Mouse (Mus musculus): Measurements from ENCODE around the gene Sun1.

The Sun1 gene

DNA sequence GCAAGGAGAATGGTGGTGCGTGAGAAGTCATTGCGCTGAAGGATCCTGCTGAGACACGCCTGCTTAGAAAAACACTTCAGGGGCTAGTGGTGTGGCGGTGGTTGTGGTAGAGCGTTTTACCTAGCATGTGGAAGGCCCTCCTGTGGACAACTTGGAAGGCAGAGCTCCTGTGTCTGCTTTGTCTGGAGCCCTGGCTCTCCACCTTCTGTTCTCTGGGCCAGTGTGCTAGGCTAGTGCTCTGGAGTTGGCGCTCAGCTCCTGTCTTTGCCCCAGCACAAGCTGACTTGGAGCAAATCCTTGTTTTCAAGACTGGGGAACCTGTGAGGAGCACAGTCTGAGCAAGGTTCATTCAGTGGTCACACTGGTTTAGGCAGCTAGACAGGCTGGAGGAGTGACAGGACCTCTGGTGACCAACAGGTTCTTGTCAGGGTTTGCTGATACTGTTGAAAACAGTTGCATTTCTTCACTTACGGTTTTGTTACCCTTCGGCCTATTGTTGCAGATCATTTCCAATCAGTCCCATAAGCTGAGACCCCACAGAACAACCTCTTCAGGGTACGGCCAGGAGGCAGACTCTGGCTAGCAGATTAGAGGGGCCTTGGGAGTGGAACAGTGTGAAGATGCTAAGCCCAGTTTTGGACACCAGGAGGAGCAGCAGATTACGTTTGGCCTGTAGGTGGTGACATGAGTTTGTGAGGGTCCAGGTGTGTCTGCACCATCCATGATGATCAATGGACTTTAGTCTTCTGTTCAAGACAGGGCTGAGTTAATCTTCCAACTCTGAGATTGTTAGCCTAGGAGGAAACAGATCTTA is 8.6 kb downstream of the Sun1 start:
- DNase-seq, result peak; percentile 54

DNA sequence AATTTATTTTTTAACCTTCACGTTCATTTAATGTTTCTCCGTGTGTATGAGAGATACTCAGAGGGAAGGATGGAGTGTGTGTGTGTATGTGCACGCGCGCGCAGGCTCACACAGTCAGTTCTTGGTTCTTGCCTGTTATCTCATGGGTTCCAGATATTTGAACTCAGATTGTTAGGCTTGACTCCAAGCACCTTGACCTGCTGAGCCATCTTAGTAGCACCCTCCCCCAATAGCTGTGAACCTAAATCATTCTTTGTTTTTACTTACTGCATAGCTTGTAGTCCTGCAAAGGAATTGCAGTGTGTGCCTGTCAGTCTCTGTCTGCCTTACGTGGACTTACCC is 9.2 kb downstream of the Sun1 start:
- DNase-seq, result no peak

- no peak for DNase-seq
Observed at GRCm38 (mm10) chr5:139211737-139212385, 11.4 kb downstream of the Sun1 start.

- DNase-seq, result no peak
Observed at GRCm38 (mm10) chr5:139214298-139214697, 13.9 kb downstream of the Sun1 start.

GRCm38 (mm10) chr5:139215184-139215583 is 14.7 kb downstream of the Sun1 start:
- DNase-seq, result no peak

- DNase-seq, result no peak
Observed at GRCm38 (mm10) chr5:139216121-139216520, 15.7 kb downstream of the Sun1 start.

DNA sequence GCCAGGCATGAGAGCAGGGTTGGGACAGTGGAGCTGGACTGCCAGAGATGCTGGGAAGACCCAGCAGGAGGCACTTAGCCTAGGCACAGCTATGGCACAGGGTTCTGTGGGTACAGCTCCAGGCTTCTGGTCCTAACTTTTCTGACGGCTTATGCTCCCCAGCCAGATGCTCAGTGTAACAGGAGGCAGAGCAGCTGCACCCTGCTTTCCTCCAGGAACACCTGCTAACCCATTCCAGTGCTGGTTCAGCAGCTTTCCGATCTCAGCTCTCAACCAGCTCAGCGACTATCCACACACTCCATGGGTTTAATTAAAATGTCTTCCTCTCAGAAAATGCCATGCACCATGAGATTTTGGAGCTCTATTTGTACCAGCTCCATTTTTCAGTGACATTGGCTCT is 16.3 kb downstream of the Sun1 start:
- no peak for DNase-seq

DNA sequence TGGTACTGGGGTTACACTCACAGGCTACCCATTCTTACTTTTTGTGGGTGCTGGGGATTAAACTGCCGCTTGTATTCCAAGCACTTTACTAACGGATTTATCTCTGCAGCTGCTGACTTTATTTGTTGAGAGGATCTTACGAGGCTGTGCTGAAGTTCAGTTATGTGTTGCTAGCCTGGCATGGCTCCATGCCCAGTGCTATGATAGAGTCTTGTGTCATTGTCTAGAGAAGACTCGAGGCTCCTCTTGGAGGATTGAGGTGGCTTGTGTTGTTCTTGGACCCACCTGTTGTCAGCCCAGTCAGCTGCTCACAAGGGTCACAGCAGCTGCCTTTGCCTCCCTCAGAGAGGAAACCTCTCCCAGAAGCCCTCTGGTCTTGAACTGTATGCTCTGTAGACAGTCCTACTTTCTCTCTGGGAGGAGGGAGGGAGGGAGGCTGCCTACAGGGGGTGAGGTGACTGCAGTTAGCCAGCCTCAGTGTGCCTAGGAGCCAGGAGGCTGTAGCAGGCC is 19.6 kb downstream of the Sun1 start:
- no peak for DNase-seq

DNA sequence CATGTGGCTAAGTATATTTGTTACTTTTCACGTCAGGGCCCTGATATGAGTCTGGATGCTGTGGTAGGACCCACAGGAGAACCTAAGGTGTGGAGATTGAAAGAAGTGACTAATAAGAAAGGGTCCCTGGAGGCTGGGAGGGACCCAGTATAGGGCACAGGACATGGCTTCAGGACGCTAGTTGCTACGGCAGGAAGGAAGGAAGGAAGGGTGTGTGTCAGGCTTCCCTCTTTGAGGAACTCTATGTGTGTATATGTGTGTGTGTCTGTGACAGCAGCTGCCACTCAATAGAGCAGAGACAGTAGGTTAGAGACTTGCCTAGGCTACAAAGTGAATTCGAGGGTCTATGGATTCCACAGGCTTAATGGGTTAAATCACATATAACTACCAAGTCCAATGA is 20.2 kb downstream of the Sun1 start:
- no peak for DNase-seq

GRCm38 (mm10) chr5:139223331-139223730 is 22.9 kb downstream of the Sun1 start:
- DNase-seq, result no peak

DNA sequence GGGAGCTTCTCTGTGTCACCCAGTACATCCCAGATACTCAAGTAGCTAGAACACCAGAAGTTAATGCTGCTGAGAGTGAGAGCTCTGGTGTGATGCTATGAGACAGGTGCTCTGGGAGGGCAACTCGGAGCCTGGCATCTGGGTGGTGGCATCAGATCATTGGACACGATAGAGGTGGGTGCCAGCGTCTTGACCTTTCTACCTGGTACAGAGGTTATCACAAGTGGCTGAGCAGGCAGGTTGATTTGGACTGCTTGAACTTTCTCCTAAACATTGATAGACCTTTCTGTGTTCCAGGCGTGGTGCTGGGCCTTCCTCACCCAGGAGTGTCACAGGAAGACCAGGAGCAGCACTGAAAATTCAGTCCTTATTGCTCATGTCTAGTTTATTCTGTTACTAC is 26.8 kb downstream of the Sun1 start:
- no peak for DNase-seq

- no peak for DNase-seq
Observed at GRCm38 (mm10) chr5:139227645-139228044, 27.2 kb downstream of the Sun1 start.

DNA sequence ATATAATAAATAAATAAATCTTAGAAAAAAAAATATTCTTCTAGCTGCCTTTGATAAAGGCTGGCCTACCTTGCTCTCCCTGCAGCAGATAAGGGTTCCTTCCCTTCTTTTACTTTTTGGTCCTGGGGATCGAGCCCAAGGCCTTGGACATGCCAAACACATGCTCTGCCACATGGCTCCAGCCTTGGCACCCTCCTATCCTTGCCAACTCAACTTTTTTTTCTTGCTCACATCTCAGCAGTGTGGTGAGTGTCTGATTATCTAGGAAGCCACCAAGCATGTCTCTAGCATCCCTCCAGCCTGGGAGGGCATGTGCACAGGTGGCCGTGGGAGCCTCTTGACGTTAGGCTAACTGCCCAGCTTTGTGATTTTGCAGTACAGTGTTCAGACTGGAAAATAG is 27.9 kb downstream of the Sun1 start:
- DNase-seq, result no peak

- no peak for DNase-seq
Observed at GRCm38 (mm10) chr5:139229716-139230115, 29.3 kb downstream of the Sun1 start.

DNA sequence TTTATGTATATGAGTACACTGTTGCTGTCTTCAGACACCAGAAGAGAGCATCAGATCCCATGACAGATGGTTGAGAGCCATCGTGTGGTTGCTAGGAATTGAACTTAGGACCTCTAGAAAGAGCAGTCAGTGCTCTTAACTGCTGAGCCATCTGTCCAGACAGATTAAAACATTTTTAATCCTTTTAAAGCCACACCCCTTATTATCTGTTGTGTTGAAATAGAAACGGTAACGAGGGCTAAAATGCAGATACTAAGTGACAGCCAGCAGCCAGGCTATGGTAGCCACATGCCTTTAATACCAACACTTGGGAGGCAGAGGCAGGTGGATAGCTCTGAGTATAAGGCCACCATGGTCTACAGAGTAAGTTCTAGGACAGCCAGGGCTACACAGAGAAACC is 31.6 kb downstream of the Sun1 start:
- DNase-seq, result no peak

DNA sequence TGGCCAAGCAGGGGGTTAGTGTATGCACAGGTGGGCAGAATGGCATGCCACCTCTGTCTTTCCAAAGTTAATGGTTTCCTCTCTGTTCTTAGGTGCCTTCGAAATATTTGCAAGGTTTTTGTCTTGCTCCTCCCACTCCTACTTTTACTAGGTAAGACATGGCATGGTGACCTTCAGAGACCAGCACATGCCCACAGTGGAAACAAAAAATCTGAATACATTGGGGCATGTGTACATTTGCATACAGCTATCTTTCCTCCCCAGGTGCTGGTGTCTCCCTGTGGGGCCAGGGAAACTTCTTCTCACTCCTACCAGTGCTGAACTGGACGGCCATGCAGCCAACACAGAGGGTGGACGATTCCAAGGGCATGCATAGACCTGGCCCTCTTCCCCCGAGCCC is 34.0 kb downstream of the Sun1 start:
- DNase-seq, result no peak

DNA sequence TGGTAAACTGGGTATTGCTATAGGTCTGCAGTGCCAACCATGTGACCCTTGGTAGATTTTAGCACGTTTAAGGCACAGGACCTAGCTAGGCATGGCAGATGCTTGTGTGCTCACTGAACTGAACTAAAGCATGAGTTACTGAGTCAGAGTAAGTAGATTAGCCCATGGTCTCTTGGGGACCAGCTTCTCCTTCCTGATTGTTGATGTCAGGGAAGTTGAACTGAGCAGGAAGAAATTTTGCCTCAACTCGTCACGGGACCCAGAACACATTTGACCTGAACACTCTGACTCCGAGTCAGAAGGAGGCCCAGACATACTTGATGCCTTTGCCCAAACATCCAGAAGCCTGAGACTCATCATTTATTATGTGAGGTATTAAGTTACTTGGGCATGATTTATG is 37.0 kb downstream of the Sun1 start:
- DNase-seq, result no peak

DNA sequence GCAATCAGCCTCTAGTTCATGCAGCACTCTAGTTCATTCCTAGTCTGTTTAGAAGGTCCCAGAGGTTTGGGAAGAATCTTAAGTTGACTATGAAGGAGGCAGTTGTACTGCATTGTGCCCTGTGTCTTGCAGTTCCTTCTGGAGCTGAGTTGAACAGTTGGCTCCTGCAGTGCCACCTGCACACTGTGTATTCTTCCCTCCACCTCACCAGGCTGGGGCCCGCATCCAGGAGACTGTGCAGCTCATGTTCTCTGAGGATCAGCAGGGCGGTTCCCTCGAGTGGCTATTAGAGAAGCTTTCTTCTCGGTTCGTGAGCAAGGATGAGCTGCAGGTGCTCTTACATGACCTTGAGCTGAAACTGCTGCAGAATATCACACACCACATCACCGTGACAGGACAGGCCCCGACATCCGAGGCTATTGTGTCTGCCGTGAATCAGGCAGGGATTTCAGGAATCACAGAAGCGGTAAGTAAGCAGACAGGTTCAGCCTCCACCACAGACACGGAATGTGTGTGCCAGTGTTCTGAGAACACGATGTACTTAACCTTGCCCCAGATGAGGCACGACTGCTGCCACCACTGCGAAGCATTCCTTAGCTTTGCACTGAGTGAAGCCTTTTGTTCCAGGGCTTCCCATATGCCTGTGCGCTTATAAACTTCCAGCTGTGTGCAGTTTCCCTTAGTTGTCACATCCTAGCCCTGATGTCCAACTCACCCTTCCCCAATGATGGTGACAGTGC is 40.8 kb downstream of the Sun1 start:
- no peak for DNase-seq

GRCm38 (mm10) chr5:139243384-139243783 is 42.9 kb downstream of the Sun1 start:
- DNase-seq, result no peak

DNA sequence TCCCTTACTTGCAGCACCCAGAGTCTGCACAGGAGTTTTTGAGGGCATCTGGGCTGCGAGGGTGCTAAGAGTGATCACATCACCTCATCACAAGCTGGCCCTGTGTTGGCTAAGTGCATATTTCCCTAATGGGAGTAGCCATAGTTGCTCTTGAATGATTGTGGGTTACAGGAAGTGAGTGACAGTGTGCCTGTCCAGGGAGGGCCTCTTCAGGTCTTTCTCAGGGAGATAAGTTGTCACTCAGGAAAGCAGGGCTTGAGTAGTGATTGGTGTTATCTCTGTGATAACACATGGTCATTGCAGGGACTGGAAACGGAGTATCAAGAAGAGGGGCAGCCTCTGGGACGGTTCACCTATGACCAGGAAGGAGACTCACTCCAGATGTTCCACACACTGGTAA is 47.3 kb downstream of the Sun1 start:
- no peak for DNase-seq

- no peak for DNase-seq
Observed at GRCm38 (mm10) chr5:139248846-139249245, 48.4 kb downstream of the Sun1 start.

- DNase-seq, result peak; percentile 46
Observed at GRCm38 (mm10) chr5:139251279-139251678, 50.8 kb downstream of the Sun1 start.

DNA sequence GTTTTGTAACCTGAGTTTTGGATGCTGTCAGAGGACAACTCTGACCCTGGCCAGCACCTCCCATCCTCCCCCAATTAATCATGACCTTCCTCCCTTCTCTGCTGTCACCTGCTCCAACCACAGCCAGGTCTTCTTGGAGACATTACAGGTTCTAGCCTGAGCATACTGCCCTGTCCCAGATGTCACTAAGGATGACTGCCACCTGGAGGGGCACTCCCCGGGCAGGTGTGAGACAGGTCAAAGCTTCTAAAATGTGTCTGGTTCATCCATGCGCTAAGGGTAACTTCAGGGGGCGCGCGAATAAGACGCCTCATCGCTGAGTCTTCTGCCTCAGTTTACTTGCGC is 51.3 kb downstream of the Sun1 start:
- DNase-seq, result no peak

Data from cerebellum, adult 9-10 months (tissue).